Mouse (Mus musculus): Measurements from ENCODE around the gene Stat2.

Gene Stat2

GRCm38 (mm10) chr10:128270287-128270841 is at the start of gene Stat2:
Stat2 (plus strand) TSS chr10:128270559.
- DNase-seq (ENCODE audit: low spot score): peak; percentile 99

GRCm38 (mm10) chr10:128221533-128222286 is 48.6 kb upstream of the Stat2 start:
- DNase-seq (ENCODE audit: low spot score): no peak

- no peak for DNase-seq (ENCODE audit: low spot score)
Observed at GRCm38 (mm10) chr10:128225064-128225463, 45.3 kb upstream of the Stat2 start.

GRCm38 (mm10) chr10:128225538-128225937 is 44.8 kb upstream of the Stat2 start, which contains the start of gene Mip:
Mip (plus strand) TSS chr10:128225838.
- no peak for DNase-seq (ENCODE audit: low spot score)

- no peak for DNase-seq (ENCODE audit: low spot score)
Observed at GRCm38 (mm10) chr10:128227592-128227991, 42.8 kb upstream of the Stat2 start.

GRCm38 (mm10) chr10:128228009-128228408 is 42.4 kb upstream of the Stat2 start:
- DNase-seq (ENCODE audit: low spot score): no peak

- DNase-seq (ENCODE audit: low spot score): no peak
Observed at GRCm38 (mm10) chr10:128230582-128230981, 39.8 kb upstream of the Stat2 start.

- DNase-seq (ENCODE audit: low spot score): no peak
Observed at GRCm38 (mm10) chr10:128231146-128231545, 39.2 kb upstream of the Stat2 start.

- DNase-seq (ENCODE audit: low spot score): peak; percentile 83
Observed at GRCm38 (mm10) chr10:128231697-128232419, 38.5 kb upstream of the Stat2 start, which contains the start of gene Timeless. Timeless (plus strand) TSS chr10:128232065.

- DNase-seq (ENCODE audit: low spot score): peak; percentile 82
Observed at GRCm38 (mm10) chr10:128232420-128232985, 37.9 kb upstream of the Stat2 start.

GRCm38 (mm10) chr10:128236321-128236720 is 34.0 kb upstream of the Stat2 start:
- no peak for DNase-seq (ENCODE audit: low spot score)

GRCm38 (mm10) chr10:128237807-128238480 is 32.4 kb upstream of the Stat2 start:
- no peak for DNase-seq (ENCODE audit: low spot score)

- DNase-seq (ENCODE audit: low spot score): no peak
Observed at GRCm38 (mm10) chr10:128239140-128239539, 31.2 kb upstream of the Stat2 start.

- no peak for DNase-seq (ENCODE audit: low spot score)
Observed at GRCm38 (mm10) chr10:128240131-128240530, 30.2 kb upstream of the Stat2 start.

- DNase-seq (ENCODE audit: low spot score): no peak
Observed at GRCm38 (mm10) chr10:128243252-128243651, 27.1 kb upstream of the Stat2 start.

GRCm38 (mm10) chr10:128244121-128244520 is 26.2 kb upstream of the Stat2 start:
- DNase-seq (ENCODE audit: low spot score): no peak

- peak; percentile 69 for DNase-seq (ENCODE audit: low spot score)
Observed at GRCm38 (mm10) chr10:128247020-128247732, 23.2 kb upstream of the Stat2 start.

GRCm38 (mm10) chr10:128250565-128250964 is 19.8 kb upstream of the Stat2 start:
- DNase-seq (ENCODE audit: low spot score): no peak

GRCm38 (mm10) chr10:128253677-128254255 is 16.6 kb upstream of the Stat2 start, which contains the start of gene Apon:
Apon (plus strand) TSS chr10:128254096.
- DNase-seq (ENCODE audit: low spot score): peak; percentile 19

GRCm38 (mm10) chr10:128255925-128256324 is 14.4 kb upstream of the Stat2 start:
- DNase-seq (ENCODE audit: low spot score): no peak

- DNase-seq (ENCODE audit: low spot score): no peak
Observed at GRCm38 (mm10) chr10:128256328-128256727, 14.0 kb upstream of the Stat2 start.

Measured in lung, postnatal 25 days (tissue).